ENCODE assay signal across 8 mouse cellular contexts in genomic region chr15:82920895-82921515, GRCm38 (mm10).
DNase-seq lines count a peak whose midpoint lies in the region; ATAC-seq lines count a peak whose summit lies in the region.

No protein-coding gene starts in this region.

- H3K36me3 ChIP-seq in forebrain, embryonic 16.5 days (ENCODE audit: control insufficient read depth, insufficient read depth): no peaks in the 10 kb centered on the region
- no peaks in the 10 kb centered on the region for H3K36me3 ChIP-seq in hindbrain, embryonic 10.5 days
- no peaks in the 10 kb centered on the region for H3K36me3 ChIP-seq in limb, embryonic 13.5 days
- H3K36me3 ChIP-seq in midbrain, embryonic 13.5 days: no peaks in the 10 kb centered on the region

- under 1% methylated on average over 13 of the region's 13 CpGs for WGBS in forebrain, embryonic 16.5 days
- 7% methylated on average over 13 of the region's 13 CpGs for WGBS in hindbrain, embryonic 10.5 days
- WGBS in limb, embryonic 13.5 days: 5% methylated on average over 13 of the region's 13 CpGs
- WGBS in midbrain, embryonic 13.5 days: under 1% methylated on average over 13 of the region's 13 CpGs

- H3K9ac ChIP-seq in forebrain, embryonic 16.5 days (replicated peaks; ENCODE audit: low read depth, low read length): peak overlapping the region; percentile 33; the same call in 1 of the 2 replicates
- H3K9ac ChIP-seq in limb, embryonic 13.5 days: no peak overlapping the region
- peak overlapping the region; percentile 47 for H3K9ac ChIP-seq in midbrain, embryonic 13.5 days (replicated peaks)

- peak overlapping the region; percentile 82 for H3K27ac ChIP-seq in forebrain, embryonic 16.5 days (ENCODE audit: low read length)
- H3K27ac ChIP-seq in hindbrain, embryonic 10.5 days: peak overlapping the region; percentile 30; the same call in 1 of the 2 replicates
- H3K27ac ChIP-seq in limb, embryonic 13.5 days: no peak overlapping the region
- H3K27ac ChIP-seq in midbrain, embryonic 13.5 days: peak overlapping the region; percentile 83

- peak; percentile 37 for DNase-seq in thymus, postnatal 4 days
- no peak for DNase-seq in thymus, postnatal 36 days
- peak; percentile 67 for DNase-seq in hindbrain, embryonic 10.5 days (ENCODE audit: low spot score)
- no peak for DNase-seq in right cerebral cortex, postnatal 14 days
- no peak for DNase-seq in cerebellum, postnatal 36 days

- H3K4me1 ChIP-seq in forebrain, embryonic 16.5 days (replicated peaks; ENCODE audit: control insufficient read depth, insufficient read depth, low read length): peaks cover 79% of the 10 kb centered on the region
- H3K4me1 ChIP-seq in hindbrain, embryonic 10.5 days (replicated peaks): peaks cover 73% of the 10 kb centered on the region
- H3K4me1 ChIP-seq in limb, embryonic 13.5 days: peaks cover 90% of the 10 kb centered on the region
- peaks cover 97% of the 10 kb centered on the region for H3K4me1 ChIP-seq in midbrain, embryonic 13.5 days (replicated peaks)

- peak; percentile 9; the same call in 1 of the 2 replicates for ATAC-seq in forebrain, embryonic 16.5 days
- ATAC-seq in limb, embryonic 13.5 days (ENCODE audit: low FRiP score, low read depth): no peak
- ATAC-seq in midbrain, embryonic 13.5 days: peak; percentile 25; the same call in 1 of the 2 replicates

- H3K9me3 ChIP-seq in forebrain, embryonic 16.5 days (ENCODE audit: control insufficient read depth, low read length): no peaks in the 10 kb centered on the region
- no peaks in the 10 kb centered on the region for H3K9me3 ChIP-seq in hindbrain, embryonic 10.5 days
- H3K9me3 ChIP-seq in limb, embryonic 13.5 days: no peaks in the 10 kb centered on the region
- H3K9me3 ChIP-seq in midbrain, embryonic 13.5 days: no peaks in the 10 kb centered on the region

- H3K4me3 ChIP-seq in forebrain, embryonic 16.5 days (replicated peaks; ENCODE audit: low read length): no peak overlapping the region
- peak overlapping the region; percentile 26; the same call in 1 of the 2 replicates for H3K4me3 ChIP-seq in hindbrain, embryonic 10.5 days
- no peak overlapping the region for H3K4me3 ChIP-seq in limb, embryonic 13.5 days
- H3K4me3 ChIP-seq in midbrain, embryonic 13.5 days (replicated peaks): no peak overlapping the region; the same call in 1 of the 2 replicates

- peak overlapping the region; percentile 30 for H3K4me2 ChIP-seq in forebrain, embryonic 16.5 days (ENCODE audit: low read length)
- H3K4me2 ChIP-seq in limb, embryonic 13.5 days (replicated peaks): peak overlapping the region; percentile 53
- peak overlapping the region; percentile 27 for H3K4me2 ChIP-seq in midbrain, embryonic 13.5 days (replicated peaks)

- no peaks in the 10 kb centered on the region for H3K27me3 ChIP-seq in forebrain, embryonic 16.5 days (replicated peaks; ENCODE audit: control insufficient read depth, insufficient read depth, low read length)
- H3K27me3 ChIP-seq in hindbrain, embryonic 10.5 days (ENCODE audit: insufficient read depth, poor library complexity, severe bottlenecking): peaks cover 96% of the 10 kb centered on the region
- peaks cover 24% of the 10 kb centered on the region; the same call in 1 of the 2 replicates for H3K27me3 ChIP-seq in limb, embryonic 13.5 days
- peaks cover 24% of the 10 kb centered on the region for H3K27me3 ChIP-seq in midbrain, embryonic 13.5 days

Comparison
In these comparisons a context has a peak if more than half of its experiments do, and no peak if none do; other contexts are left out.
1. DNase-seq: peak in thymus, postnatal 4 days (single experiment) and hindbrain, embryonic 10.5 days (single experiment); none in thymus, postnatal 36 days (0 of 2), right cerebral cortex, postnatal 14 days (single experiment) and cerebellum, postnatal 36 days (0 of 2).
2. Peak in every context shown above with its lines, with median percentiles within 50 percentile points of each other: H3K4me2 ChIP-seq.